ENCODE assay signal across 9 mouse cellular contexts in the genomic region with DNA sequence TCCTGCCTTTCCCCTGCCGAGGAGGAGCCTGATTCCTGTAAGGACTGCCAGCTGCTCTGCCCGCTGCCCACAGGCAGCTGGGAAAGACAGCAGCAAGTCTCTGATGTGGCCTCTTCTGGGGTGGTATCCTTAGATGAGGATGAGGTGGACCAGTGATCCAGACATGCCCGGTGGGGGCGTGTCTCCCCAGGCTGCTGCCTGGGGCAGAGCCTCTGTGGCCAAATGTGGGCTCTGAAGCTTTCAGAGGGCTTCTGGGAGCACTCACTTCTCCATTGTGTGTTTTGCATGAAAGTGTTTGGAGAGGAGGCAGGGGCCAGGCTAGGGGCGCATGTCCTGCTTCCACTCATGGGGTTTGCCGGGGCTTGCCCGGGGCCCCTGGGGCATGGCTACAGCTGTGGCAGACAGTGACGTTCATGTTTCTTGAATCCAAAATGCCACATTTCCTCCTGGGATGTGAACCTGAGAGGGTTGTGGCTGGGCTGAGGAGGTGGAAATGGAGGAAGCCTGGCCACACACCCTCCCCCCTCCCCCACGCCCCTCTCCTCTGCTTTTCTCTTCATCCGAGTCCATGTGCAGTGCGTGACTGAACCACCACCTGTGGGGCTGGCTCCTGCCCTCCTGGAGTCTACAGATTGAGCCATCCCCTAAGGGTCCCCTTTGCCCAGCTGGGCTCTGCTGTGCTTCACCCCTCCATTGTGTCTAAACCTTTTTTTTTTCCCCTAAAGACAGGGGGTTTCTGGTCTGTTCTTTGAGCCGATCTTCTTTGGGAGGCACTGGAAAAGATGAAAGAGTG. TPM values are rescaled to one million over a fixed set of nuclear protein-coding genes. Genes with fewer than 3 reads are reported as not detected.
A peak's percentile ranks its signal among the peaks of the same experiment; 100 is the strongest.
DNase-seq lines count a peak whose midpoint lies in the region; ATAC-seq and TF ChIP-seq lines count a peak whose summit lies in the region.
"Had no signal": no experiment of that assay in that cellular context is flagged by ENCODE, and none has a peak within 500 bp of the region (broad histone marks: within the 10 kb centered on the region; RNA-seq: fewer than 3 reads in every experiment).

No protein-coding gene starts in this region.

- peaks cover 13% of the 10 kb centered on the region; the same call in 1 of the 2 replicates for H3K36me3 ChIP-seq in heart, embryonic 12.5 days
- no peaks in the 10 kb centered on the region for H3K36me3 ChIP-seq in hindbrain, embryonic 11.5 days (ENCODE audit: control insufficient read depth, insufficient read depth, low read length)
- H3K36me3 ChIP-seq in midbrain, embryonic 14.5 days (ENCODE audit: control insufficient read depth, insufficient read depth, low read length) = peaks cover 59% of the 10 kb centered on the region

- H3K27me3 ChIP-seq in heart, embryonic 12.5 days (replicated peaks) = no peaks in the 10 kb centered on the region
- no peaks in the 10 kb centered on the region for H3K27me3 ChIP-seq in hindbrain, embryonic 11.5 days (ENCODE audit: control insufficient read depth, insufficient read depth, low read length)
- H3K27me3 ChIP-seq in midbrain, embryonic 14.5 days (ENCODE audit: control insufficient read depth, insufficient read depth, low read length) = no peaks in the 10 kb centered on the region

- WGBS in heart, embryonic 12.5 days = 38% methylated on average over 12 of the region's 12 CpGs
- 15% methylated on average over 12 of the region's 12 CpGs for WGBS in hindbrain, embryonic 11.5 days
- 9% methylated on average over 12 of the region's 12 CpGs for WGBS in midbrain, embryonic 14.5 days

- H3K9ac ChIP-seq in heart, embryonic 12.5 days = no peak overlapping the region
- H3K9ac ChIP-seq in hindbrain, embryonic 11.5 days (ENCODE audit: low read depth, low read length) = peak overlapping the region; percentile 41; the same call in 1 of the 2 replicates
- H3K9ac ChIP-seq in midbrain, embryonic 14.5 days (replicated peaks; ENCODE audit: low read length) = no peak overlapping the region

- H3K4me3 ChIP-seq in heart, embryonic 12.5 days = no peak overlapping the region
- no peak overlapping the region for H3K4me3 ChIP-seq in hindbrain, embryonic 11.5 days (ENCODE audit: low read depth, low read length)
- H3K4me3 ChIP-seq in midbrain, embryonic 14.5 days (replicated peaks; ENCODE audit: low read depth, low read length) = no peak overlapping the region
- H3K4me3 ChIP-seq in gastrocnemius, adult 2 months = no peak overlapping the region

- peak overlapping the region; percentile 20; the same call in 1 of the 2 replicates for H3K4me2 ChIP-seq in heart, embryonic 12.5 days
- 0 out of 2 replicates have a peak overlapping the region, but pooled peaks have one; percentile 3 for H3K4me2 ChIP-seq in hindbrain, embryonic 11.5 days (replicated peaks; ENCODE audit: low read depth, low read length)
- H3K4me2 ChIP-seq in midbrain, embryonic 14.5 days (ENCODE audit: low read length) = no peak overlapping the region; the same call in 1 of the 2 replicates

- ATAC-seq in heart, embryonic 12.5 days (ENCODE audit: insufficient number of reproducible peaks, low FRiP score) = no peak
- ATAC-seq in hindbrain, embryonic 11.5 days (ENCODE audit: low FRiP score) = peak; percentile 65
- peak; percentile 19; the same call in 1 of the 2 replicates for ATAC-seq in midbrain, embryonic 14.5 days (ENCODE audit: low FRiP score, low TSS enrichment)

- H3K4me1 ChIP-seq in heart, embryonic 12.5 days (replicated peaks) = peaks cover 22% of the 10 kb centered on the region
- peaks cover 14% of the 10 kb centered on the region for H3K4me1 ChIP-seq in hindbrain, embryonic 11.5 days (replicated peaks; ENCODE audit: control insufficient read depth, insufficient read depth, low read length)
- peaks cover 14% of the 10 kb centered on the region for H3K4me1 ChIP-seq in midbrain, embryonic 14.5 days (ENCODE audit: control insufficient read depth, insufficient read depth, low read length)

- DNase-seq in heart, postnatal 10 days = no peak
- DNase-seq in Muller cell, postnatal 12 days (ENCODE audit: inconsistent ontology term) = peak; percentile 62
- peak; percentile 40 for DNase-seq in hindbrain, embryonic 11.5 days (ENCODE audit: low spot score)
- DNase-seq in midbrain, embryonic 14.5 days = no peak
- no peak for DNase-seq in left cerebral cortex, postnatal 25 days (ENCODE audit: low spot score in 2 of 2)
- no peak for DNase-seq in right cerebral cortex, adult 2 months (ENCODE audit: low spot score in 2 of 2)
- no peak for DNase-seq in gastrocnemius, adult 2 months

- H3K27ac ChIP-seq in heart, embryonic 12.5 days (ENCODE audit: poor library complexity, severe bottlenecking) = no peak overlapping the region
- peak overlapping the region; percentile 63 for H3K27ac ChIP-seq in hindbrain, embryonic 11.5 days (ENCODE audit: low read depth, low read length)
- peak overlapping the region; percentile 62 for H3K27ac ChIP-seq in midbrain, embryonic 14.5 days (replicated peaks; ENCODE audit: low read depth, low read length)
- H3K27ac ChIP-seq in gastrocnemius, adult 2 months = no peak overlapping the region

- H3K9me3 ChIP-seq in heart, embryonic 12.5 days (replicated peaks) = no peaks in the 10 kb centered on the region
- no peaks in the 10 kb centered on the region for H3K9me3 ChIP-seq in hindbrain, embryonic 11.5 days (ENCODE audit: control insufficient read depth, low read length)
- no peaks in the 10 kb centered on the region for H3K9me3 ChIP-seq in midbrain, embryonic 14.5 days (ENCODE audit: control insufficient read depth, low read length)

- no peak for TF ChIP-seq CTCF in gastrocnemius, adult 2 months (IDR thresholded peaks at IDR 0.05)

- intact Hi-C loops in heart, postnatal 10 days (cut with DNase I) = no loop called here
- intact Hi-C loops in left cerebral cortex, postnatal 25 days (cut with DNase I) = no loop called here
- intact Hi-C loops in gastrocnemius, adult 2 months (cut with DNase I) = no loop called here

RNA-seq across cellular contexts. Expression of gene Fam131a, which starts 8.9 kb away (rescaled TPM):
- 4.0 and 5.2 TPM in 2 replicates for polyA plus RNA-seq in heart, embryonic 12.5 days (2016; fragmentation: Nextera tagmentation; extraction: Ambion mirVana)
- 10 to 100 TPM; 16.0 to 18.9 TPM for total RNA-seq in heart, postnatal 10 days (2021)
- polyA plus RNA-seq in hindbrain, embryonic 11.5 days (2014; fragmentation: Nextera tagmentation; extraction: Ambion mirVana) = 11.2 and 11.8 TPM in 2 replicates
- polyA plus RNA-seq in midbrain, embryonic 14.5 days (2014; fragmentation: Nextera tagmentation; extraction: Ambion mirVana) = 45.3 and 50.1 TPM in 2 replicates
- 100 to 1,000 TPM; 319 to 375 TPM for total RNA-seq in left cerebral cortex, postnatal 25 days (2021)
- total RNA-seq in gastrocnemius, adult 2 months (2021) = 10 to 100 TPM; 46.0 to 62.9 TPM
- total RNA-seq: MEL had no signal

RNA-seq across cellular contexts. Expression of gene Polr2h, which starts 15.5 kb away (rescaled TPM):
- polyA plus RNA-seq in heart, embryonic 12.5 days (2016; fragmentation: Nextera tagmentation; extraction: Ambion mirVana) = 45.0 and 50.5 TPM in 2 replicates
- 10 to 100 TPM; 12.5 to 13.2 TPM for total RNA-seq in heart, postnatal 10 days (2021)
- polyA plus RNA-seq in hindbrain, embryonic 11.5 days (2014; fragmentation: Nextera tagmentation; extraction: Ambion mirVana) = 103 and 105 TPM in 2 replicates
- 89.6 and 95.7 TPM in 2 replicates for polyA plus RNA-seq in midbrain, embryonic 14.5 days (2014; fragmentation: Nextera tagmentation; extraction: Ambion mirVana)
- 10 to 100 TPM; 23.0 to 23.6 TPM for total RNA-seq in left cerebral cortex, postnatal 25 days (2021)
- total RNA-seq in gastrocnemius, adult 2 months (2021) = 1 to 10 TPM; 7.6 to 9.2 TPM

RNA-seq across cellular contexts. Expression of gene Clcn2, which starts 15.6 kb away (rescaled TPM):
- 6.2 and 7.0 TPM in 2 replicates for polyA plus RNA-seq in heart, embryonic 12.5 days (2016; fragmentation: Nextera tagmentation; extraction: Ambion mirVana)
- 1 to 10 TPM; 3.3 to 3.5 TPM for total RNA-seq in heart, postnatal 10 days (2021)
- 20.7 and 22.0 TPM in 2 replicates for polyA plus RNA-seq in hindbrain, embryonic 11.5 days (2014; fragmentation: Nextera tagmentation; extraction: Ambion mirVana)
- 27.2 and 30.9 TPM in 2 replicates for polyA plus RNA-seq in midbrain, embryonic 14.5 days (2014; fragmentation: Nextera tagmentation; extraction: Ambion mirVana)
- 10 to 100 TPM; 58.7 to 60.9 TPM for total RNA-seq in left cerebral cortex, postnatal 25 days (2021)
- total RNA-seq in gastrocnemius, adult 2 months (2021) = 1 to 10 TPM in 1 of 2 experiments, under 1 TPM in 1; 0.89 to 1.0 TPM

RNA-seq across cellular contexts. Expression of gene Chrd, which starts 31.0 kb away (rescaled TPM):
- 0.54 and 0.94 TPM in 2 replicates for polyA plus RNA-seq in heart, embryonic 12.5 days (2016; fragmentation: Nextera tagmentation; extraction: Ambion mirVana)
- 1 to 10 TPM; 1.4 to 3.4 TPM for total RNA-seq in heart, postnatal 10 days (2021)
- polyA plus RNA-seq in hindbrain, embryonic 11.5 days (2014; fragmentation: Nextera tagmentation; extraction: Ambion mirVana) = 2.3 and 3.1 TPM in 2 replicates
- 6.3 and 8.2 TPM in 2 replicates for polyA plus RNA-seq in midbrain, embryonic 14.5 days (2014; fragmentation: Nextera tagmentation; extraction: Ambion mirVana)
- 10 to 100 TPM; 31.1 to 40.6 TPM for total RNA-seq in left cerebral cortex, postnatal 25 days (2021)
- total RNA-seq in gastrocnemius, adult 2 months (2021) = 1 to 10 TPM; 2.9 to 3.6 TPM
- total RNA-seq: MEL had no signal

RNA-seq across cellular contexts. Expression of gene Thpo, which starts 32.4 kb away (rescaled TPM):
- polyA plus RNA-seq in heart, embryonic 12.5 days (2016; fragmentation: Nextera tagmentation; extraction: Ambion mirVana) = 0.14 and 0.22 TPM in 2 replicates
- not detected for total RNA-seq in heart, postnatal 10 days (2021)
- polyA plus RNA-seq in hindbrain, embryonic 11.5 days (2014; fragmentation: Nextera tagmentation; extraction: Ambion mirVana) = 0.39 and 0.83 TPM in 2 replicates
- polyA plus RNA-seq in midbrain, embryonic 14.5 days (2014; fragmentation: Nextera tagmentation; extraction: Ambion mirVana) = 0.99 and 1.4 TPM in 2 replicates
- total RNA-seq in left cerebral cortex, postnatal 25 days (2021) = 1 to 10 TPM; 4.6 to 4.7 TPM
- 1 to 10 TPM; 5.1 to 6.3 TPM for total RNA-seq in gastrocnemius, adult 2 months (2021)
- total RNA-seq: MEL had no signal

Comparison
In these comparisons a context has a peak if more than half of its experiments do, and no peak if none do; other contexts are left out.
1. H3K27ac ChIP-seq: peak in hindbrain, embryonic 11.5 days (single experiment) and midbrain, embryonic 14.5 days (single experiment); none in heart, embryonic 12.5 days (single experiment) and gastrocnemius, adult 2 months (single experiment).
2. DNase-seq: peak in Muller cell, postnatal 12 days (single experiment) and hindbrain, embryonic 11.5 days (single experiment); none in heart, postnatal 10 days (0 of 2), midbrain, embryonic 14.5 days (single experiment), left cerebral cortex, postnatal 25 days (0 of 2), right cerebral cortex, adult 2 months (0 of 2) and gastrocnemius, adult 2 months (single experiment).
3. RNA of gene Fam131a, which starts 8.9 kb away (total RNA-seq): 319 to 375 TPM in left cerebral cortex, postnatal 25 days; 46.0 to 62.9 TPM in gastrocnemius, adult 2 months and 16.0 to 18.9 TPM in heart, postnatal 10 days; every median in the first group is over 4 times any median in the second.
4. RNA of gene Clcn2, which starts 15.6 kb away (total RNA-seq): 58.7 to 60.9 TPM in left cerebral cortex, postnatal 25 days; 3.3 to 3.5 TPM in heart, postnatal 10 days and 0.89 to 1.0 TPM in gastrocnemius, adult 2 months; every median in the first group is over 10 times any median in the second.